Mouse (Mus musculus): ENCODE data around the gene Stxbp6. TPM values are rescaled to one million over a fixed set of nuclear protein-coding genes. Genes with fewer than 3 reads are reported as not detected.
A peak's percentile ranks its signal among the peaks of the same experiment; 100 is the strongest.

The Stxbp6 gene
- polyA plus RNA-seq, 1 experiment from 2014 or later: 9.3 TPM

DNA sequence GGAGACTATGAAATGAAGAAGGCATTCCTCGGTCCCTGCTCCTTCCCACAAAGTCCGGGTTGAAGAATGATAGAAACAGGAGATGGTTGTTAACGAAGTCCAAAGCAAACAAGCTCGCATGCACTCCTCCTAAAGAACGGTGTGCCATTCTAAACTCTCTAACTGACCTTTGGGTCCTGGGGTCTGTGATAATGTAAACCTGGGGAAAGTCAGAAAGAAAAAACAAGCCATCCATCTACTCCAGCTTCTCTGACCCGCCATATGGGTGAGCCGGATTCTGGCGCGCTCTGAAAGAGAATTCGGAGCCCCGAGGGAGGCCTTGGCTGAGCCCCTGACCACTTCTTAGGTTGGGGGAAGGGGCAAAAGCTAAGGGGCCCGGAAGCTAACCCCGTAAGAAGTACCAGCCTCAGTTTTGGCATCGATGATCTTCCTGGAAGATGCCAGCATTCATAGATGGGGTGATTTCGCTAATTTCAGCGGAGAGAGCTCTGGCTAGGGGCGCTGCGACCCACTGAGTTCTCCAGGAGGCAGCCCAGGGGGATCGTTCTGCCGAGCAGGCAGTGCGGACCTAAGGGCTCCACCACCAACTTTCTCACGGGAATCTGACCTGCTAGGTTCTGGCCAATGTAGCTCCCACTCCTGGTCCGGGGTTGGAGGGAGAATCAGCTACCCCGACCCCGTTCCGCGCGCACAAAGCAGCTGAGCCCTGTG lies 1.0 kb downstream of the Stxbp6 start:
- H3K27ac ChIP-seq (replicated peaks): peak overlapping the region; percentile 91
- H3K36me3 ChIP-seq (ENCODE audit: control insufficient read depth, insufficient read depth, low read length): no peaks in the 10 kb centered on the region
- DNase-seq (ENCODE audit: low spot score): no peak
- TF ChIP-seq EP300 (optimal IDR thresholded peaks at IDR 0.05): no peak
- no peak for TF ChIP-seq CTCF (IDR thresholded peaks at IDR 0.05; ENCODE audit: low read depth)
- H3K4me3 ChIP-seq (ENCODE audit: low read depth, low read length): peak overlapping the region; percentile 72
- no peak; the same call in 1 of the 2 replicates for ATAC-seq (ENCODE audit: low FRiP score, low TSS enrichment)
- no peaks in the 10 kb centered on the region for H3K9me3 ChIP-seq (ENCODE audit: control insufficient read depth, low read length)
- H3K9ac ChIP-seq (ENCODE audit: low read length): peak overlapping the region; percentile 79
- 2% methylated on average over 28 of the region's 28 CpGs for WGBS
- peak overlapping the region; percentile 100 for H3K4me2 ChIP-seq (replicated peaks; ENCODE audit: low read depth)
- no peaks in the 10 kb centered on the region for H3K27me3 ChIP-seq (ENCODE audit: control insufficient read depth, insufficient read depth, low read length)
- peaks cover 4% of the 10 kb centered on the region; the same call in 1 of the 2 replicates for H3K4me1 ChIP-seq (replicated peaks; ENCODE audit: control insufficient read depth, insufficient read depth)

DNA sequence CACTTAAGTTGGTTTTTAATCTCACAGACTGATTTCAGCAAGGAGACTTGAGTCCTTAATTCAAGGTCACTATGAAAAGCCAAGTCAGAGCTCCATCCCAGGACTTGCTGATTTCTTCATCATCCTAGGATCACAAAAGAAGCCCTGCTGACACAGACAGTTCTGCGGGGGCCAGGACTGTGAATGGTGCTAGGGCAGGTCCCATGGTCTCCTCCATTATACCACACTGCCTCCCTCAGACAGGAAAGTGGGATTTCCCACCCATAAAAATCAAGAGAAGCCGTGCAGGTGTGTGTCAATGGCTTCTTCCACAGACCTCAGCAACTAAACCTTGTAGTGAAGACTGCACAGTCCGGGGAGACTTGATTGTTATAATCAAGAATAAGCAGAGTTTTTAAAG lies 2.3 kb downstream of the Stxbp6 start:
- H3K4me3 ChIP-seq (ENCODE audit: low read depth, low read length): no peak overlapping the region
- H3K4me2 ChIP-seq (replicated peaks; ENCODE audit: low read depth): no peak overlapping the region
- H3K9ac ChIP-seq (ENCODE audit: low read length): no peak overlapping the region
- H3K4me1 ChIP-seq (replicated peaks; ENCODE audit: control insufficient read depth, insufficient read depth): peaks cover 4% of the 10 kb centered on the region; the same call in 1 of the 2 replicates
- WGBS: 59% methylated on average over 3 of the region's 3 CpGs
- no peak overlapping the region for H3K27ac ChIP-seq (replicated peaks)
- H3K27me3 ChIP-seq (ENCODE audit: control insufficient read depth, insufficient read depth, low read length): no peaks in the 10 kb centered on the region
- no peaks in the 10 kb centered on the region for H3K36me3 ChIP-seq (ENCODE audit: control insufficient read depth, insufficient read depth, low read length)
- TF ChIP-seq CTCF (IDR thresholded peaks at IDR 0.05; ENCODE audit: low read depth): peak; percentile 32; the same call in 1 of the 2 replicates
- TF ChIP-seq EP300 (optimal IDR thresholded peaks at IDR 0.05): no peak
- no peak for ATAC-seq (ENCODE audit: low FRiP score, low TSS enrichment)
- H3K9me3 ChIP-seq (ENCODE audit: control insufficient read depth, low read length): no peaks in the 10 kb centered on the region
- DNase-seq (ENCODE audit: low spot score): no peak

DNA sequence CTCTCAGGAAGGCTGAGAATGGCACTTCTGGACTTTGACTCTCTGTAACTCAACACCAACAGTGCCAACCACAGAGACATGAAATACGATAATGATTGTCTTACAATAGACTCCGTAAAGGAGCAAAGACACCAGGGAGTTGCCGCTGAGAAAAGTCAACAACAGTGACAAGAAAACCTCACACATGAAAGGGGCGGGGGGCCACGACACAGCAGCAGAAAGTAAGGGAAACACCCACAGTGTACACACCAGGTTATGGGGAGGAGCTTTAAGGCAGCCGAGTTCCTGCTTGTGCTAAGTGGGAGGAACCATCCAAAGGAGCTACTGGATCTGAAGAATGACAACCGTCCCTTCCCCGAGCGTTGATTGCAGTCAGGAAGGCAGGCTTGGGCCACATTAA lies 4.3 kb downstream of the Stxbp6 start:
- DNase-seq (ENCODE audit: low spot score) (peak; percentile 88), ATAC-seq (ENCODE audit: low FRiP score, low TSS enrichment) (peak; percentile 91)
- TF ChIP-seq CTCF (IDR thresholded peaks at IDR 0.05; ENCODE audit: low read depth) (no peak), EP300 (optimal IDR thresholded peaks at IDR 0.05) (no peak)
- Histone ChIP-seq H3K27me3 (ENCODE audit: control insufficient read depth, insufficient read depth, low read length) (no peaks in the 10 kb centered on the region), H3K27ac (replicated peaks) (peak overlapping the region; percentile 40; the same call in 1 of the 2 replicates), H3K9ac (ENCODE audit: low read length) (no peak overlapping the region), H3K4me1 (replicated peaks; ENCODE audit: control insufficient read depth, insufficient read depth) (peaks cover 6% of the 10 kb centered on the region; the same call in 1 of the 2 replicates), H3K36me3 (ENCODE audit: control insufficient read depth, insufficient read depth, low read length) (no peaks in the 10 kb centered on the region), H3K9me3 (ENCODE audit: control insufficient read depth, low read length) (no peaks in the 10 kb centered on the region), H3K4me2 (replicated peaks; ENCODE audit: low read depth) (peak overlapping the region; percentile 17; the same call in 1 of the 2 replicates), H3K4me3 (ENCODE audit: low read depth, low read length) (0 out of 2 replicates have a peak overlapping the region, but pooled peaks have one; percentile 12)
- 43% methylated on average over 9 of the region's 9 CpGs for WGBS

DNA sequence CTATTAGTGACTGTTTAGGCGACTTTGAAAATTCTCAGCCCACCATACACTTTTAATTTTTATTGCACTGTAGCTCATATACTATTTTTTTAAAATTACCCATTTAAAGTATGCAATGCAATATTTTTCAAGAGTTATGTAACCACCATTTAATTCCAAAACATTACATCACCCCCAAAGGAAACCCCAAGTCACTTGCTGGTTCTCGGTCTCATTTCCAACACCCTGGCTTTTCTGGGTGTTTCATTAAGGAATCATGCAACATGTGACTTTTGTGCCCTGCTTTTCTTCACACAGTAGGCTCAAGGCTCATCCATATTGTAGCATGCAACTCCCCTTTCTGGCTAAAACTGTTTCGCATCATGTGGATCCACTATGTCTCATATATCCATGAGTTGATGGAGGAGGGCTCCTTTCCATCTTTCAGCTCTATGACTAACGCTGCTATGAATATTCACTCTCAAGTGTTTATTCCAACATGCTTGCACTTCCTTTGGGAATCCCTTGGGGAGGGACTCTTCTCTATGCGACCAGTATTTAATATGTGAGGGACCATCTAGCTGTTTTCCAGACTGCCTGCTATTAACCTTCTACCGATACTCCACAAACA lies 6.3 kb downstream of the Stxbp6 start:
- peaks cover 2% of the 10 kb centered on the region; the same call in 1 of the 2 replicates for H3K4me1 ChIP-seq (replicated peaks; ENCODE audit: control insufficient read depth, insufficient read depth)
- no peak overlapping the region for H3K4me2 ChIP-seq (replicated peaks; ENCODE audit: low read depth)
- WGBS: 78% methylated on average over 6 of the region's 6 CpGs
- ATAC-seq (ENCODE audit: low FRiP score, low TSS enrichment) (no peak), DNase-seq (ENCODE audit: low spot score) (no peak)
- TF ChIP-seq CTCF (IDR thresholded peaks at IDR 0.05; ENCODE audit: low read depth) (no peak), EP300 (optimal IDR thresholded peaks at IDR 0.05) (no peak)
- H3K36me3 ChIP-seq (ENCODE audit: control insufficient read depth, insufficient read depth, low read length): no peaks in the 10 kb centered on the region
- H3K27me3 ChIP-seq (ENCODE audit: control insufficient read depth, insufficient read depth, low read length): no peaks in the 10 kb centered on the region
- no peak overlapping the region for H3K27ac ChIP-seq (replicated peaks)
- H3K9me3 ChIP-seq (ENCODE audit: control insufficient read depth, low read length): no peaks in the 10 kb centered on the region
- no peak overlapping the region for H3K9ac ChIP-seq (ENCODE audit: low read length)
- H3K4me3 ChIP-seq (ENCODE audit: low read depth, low read length): no peak overlapping the region

DNA sequence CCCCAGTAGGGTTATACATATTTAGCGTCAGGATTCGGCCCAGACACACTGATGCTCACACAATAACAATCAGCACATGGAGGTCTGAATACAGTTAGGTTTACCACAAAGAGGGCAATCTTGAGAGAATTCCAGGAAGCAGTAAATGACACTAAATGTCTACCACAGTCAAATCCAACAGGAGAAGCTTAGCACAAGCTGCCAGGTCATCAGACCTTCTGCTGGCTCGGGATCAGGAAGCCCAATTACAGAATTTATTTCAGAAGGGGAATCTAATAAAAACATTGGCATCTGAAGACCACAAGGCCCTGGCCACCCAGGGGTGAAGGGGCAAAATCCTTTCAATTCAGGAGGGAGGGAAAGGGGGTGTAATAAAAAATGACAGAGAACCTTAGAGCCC lies 6.8 kb downstream of the Stxbp6 start:
- WGBS: 32% methylated on average over 3 of the region's 3 CpGs
- Histone ChIP-seq H3K4me3 (ENCODE audit: low read depth, low read length) (no peak overlapping the region), H3K36me3 (ENCODE audit: control insufficient read depth, insufficient read depth, low read length) (no peaks in the 10 kb centered on the region), H3K4me1 (replicated peaks; ENCODE audit: control insufficient read depth, insufficient read depth) (0 out of 2 replicates have a peak, but pooled peaks cover 2% of the 10 kb centered on the region), H3K27me3 (ENCODE audit: control insufficient read depth, insufficient read depth, low read length) (no peaks in the 10 kb centered on the region), H3K27ac (replicated peaks) (peak overlapping the region; percentile 20), H3K4me2 (replicated peaks; ENCODE audit: low read depth) (peak overlapping the region; percentile 27; the same call in 1 of the 2 replicates), H3K9ac (ENCODE audit: low read length) (no peak overlapping the region), H3K9me3 (ENCODE audit: control insufficient read depth, low read length) (no peaks in the 10 kb centered on the region)
- ATAC-seq (ENCODE audit: low FRiP score, low TSS enrichment): no peak
- TF ChIP-seq CTCF (IDR thresholded peaks at IDR 0.05; ENCODE audit: low read depth): no peak
- TF ChIP-seq EP300 (optimal IDR thresholded peaks at IDR 0.05): no peak
- no peak for DNase-seq (ENCODE audit: low spot score)
